Mouse (Mus musculus) stomach, embryonic 15.5 days (tissue): Measurements from ENCODE around the gene Sec14l3. TPM values are rescaled to one million over a fixed set of nuclear protein-coding genes. Genes with fewer than 3 reads are reported as not detected.
"Not testable (repeated sequence)": the region's sequence is repeated elsewhere in the genome, so short reads cannot be mapped to it uniquely, and the experiment has no call there.

ENCODE experiments used
- ATAC-seq: fragments of 200-750 bp; cut with Nextera tagmentation; 2 replicates; pipeline ENCODE4 v1.8.0; 2017; ENCODE audit warnings: low read depth, moderate number of reproducible peaks, moderate TSS enrichment; ENCODE audit not compliant: insufficient read depth, low FRiP score
- H3K27ac ChIP-seq: fragments of 300-500 bp; sonication (generic); 2 replicates; pipeline ENCODE4 v1.5.1; 2015; ENCODE audit warnings: mild to moderate bottlenecking, inconsistent platforms
- H3K27me3 ChIP-seq: fragments of 300-500 bp; sonication (generic); replicated peaks from 2 replicates; pipeline ENCODE4 v1.6.1; 2015; ENCODE audit warnings: inconsistent platforms
- H3K36me3 ChIP-seq: fragments of 300-500 bp; sonication (generic); 2 replicates; pipeline ENCODE4 v1.6.1; 2015; ENCODE audit warnings: inconsistent platforms
- H3K4me1 ChIP-seq: fragments of 300-500 bp; sonication (generic); 2 replicates; pipeline ENCODE4 v1.6.1; 2015; ENCODE audit warnings: inconsistent platforms
- H3K4me2 ChIP-seq: fragments of 300-500 bp; sonication (generic); 2 replicates; pipeline ENCODE4 v1.6.1; 2015; ENCODE audit warnings: mild to moderate bottlenecking, inconsistent platforms
- H3K4me3 ChIP-seq: fragments of 300-500 bp; sonication (generic); replicated peaks from 2 replicates; pipeline ENCODE4 v1.5.1; 2015; ENCODE audit warnings: inconsistent platforms
- H3K9ac ChIP-seq: fragments of 300-500 bp; sonication (generic); 2 replicates; pipeline ENCODE4 v1.6.1; 2015; ENCODE audit warnings: inconsistent platforms
- H3K9me3 ChIP-seq: fragments of 300-500 bp; sonication (generic); 2 replicates; pipeline ENCODE4 v1.6.1; 2016; ENCODE audit warnings: inconsistent platforms
- WGBS: fragments of 180-500 bp; shearing (Covaris S2); methylation state at CpG from one replicate; pipeline ENCODE4 v1.1.7; 2015; 5-methylcytosine and 5-hydroxymethylcytosine counted together
- polyA plus RNA-seq: library from polyadenylated mRNA; unstranded; fragments of >200 nt; fragmentation: Nextera tagmentation; extraction: Ambion mirVana; gene quantifications from 2 replicates; pipeline ENCODE4 v1.2.1, GENCODE M21; 2015

Sec14l3 gene
- polyA plus RNA-seq, 1 experiment from 2014 or later, result 0.18 TPM

- Histone ChIP-seq H3K4me3 (peak within 1 kb of the TSS; percentile 58), H3K4me1 (peaks cover 17% of the 10 kb centered on the region), H3K9me3 (no peaks in the 10 kb centered on the region), H3K9ac (peak within 1 kb of the TSS; percentile 35), H3K36me3 (peaks cover 16% of the 10 kb centered on the region), H3K27me3 (no peaks in the 10 kb centered on the region), H3K4me2 (peak within 1 kb of the TSS; percentile 74), H3K27ac (peak within 1 kb of the TSS; percentile 84)
- whole genome bisulfite sequencing, result 4% methylated on average over 31 of the region's 34 CpGs
- ATAC-seq, result no peak
Measured at GRCm38 (mm10) chr11:4095171-4096053, 30.8 kb downstream of the Sec14l3 start, which contains the start of gene Mtfp1. TSS of gene Mtfp1 (minus strand) at chr11:4095445.

- peaks cover 17% of the 10 kb centered on the region for H3K4me1 ChIP-seq
- peak overlapping the region; percentile 70; the same call in 1 of the 2 replicates for H3K9ac ChIP-seq
- peak overlapping the region; percentile 74 for H3K4me2 ChIP-seq
- no peaks in the 10 kb centered on the region for H3K27me3 ChIP-seq
- WGBS, result 2% methylated on average over 45 of the region's 45 CpGs
- H3K4me3 ChIP-seq, result peak overlapping the region; percentile 58
- H3K9me3 ChIP-seq, result no peaks in the 10 kb centered on the region
- peaks cover 10% of the 10 kb centered on the region for H3K36me3 ChIP-seq
- ATAC-seq, result peak; percentile 94
- peak overlapping the region; percentile 86 for H3K27ac ChIP-seq
Measured at GRCm38 (mm10) chr11:4096054-4096984, 31.7 kb downstream of the Sec14l3 start.

- Histone ChIP-seq H3K9me3 (no peaks in the 10 kb centered on the region), H3K9ac (peak overlapping the region; percentile 70), H3K4me1 (peaks cover 17% of the 10 kb centered on the region), H3K4me3 (peak overlapping the region; percentile 58), H3K27ac (peak overlapping the region; percentile 86), H3K4me2 (peak overlapping the region; percentile 74), H3K27me3 (no peaks in the 10 kb centered on the region), H3K36me3 (peaks cover 2% of the 10 kb centered on the region; the same call in 1 of the 2 replicates)
- WGBS, result 34% methylated on average over 10 of the region's 10 CpGs
- no peak for ATAC-seq
Measured at GRCm38 (mm10) chr11:4097091-4097621, 32.5 kb downstream of the Sec14l3 start.

DNA sequence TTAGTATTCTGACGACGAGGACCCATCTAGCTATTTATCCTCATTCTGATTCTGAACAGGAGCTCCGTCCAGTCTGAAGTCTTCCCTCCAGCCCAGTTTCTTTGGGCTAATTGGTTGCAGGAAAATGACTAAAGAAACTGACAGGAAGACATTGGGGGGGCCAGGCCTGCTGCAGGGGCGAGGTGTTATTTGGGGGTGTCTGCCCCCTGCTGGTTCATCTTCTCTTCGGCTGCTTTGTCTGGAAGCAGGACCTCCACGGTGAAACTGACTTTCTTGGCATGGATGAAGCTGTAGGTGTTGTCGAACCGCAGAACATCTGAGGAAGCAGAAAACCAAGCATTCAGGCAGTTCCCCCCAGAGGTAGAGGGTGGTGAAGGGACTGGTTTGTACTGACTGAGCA is 33.5 kb downstream of the Sec14l3 start:
- WGBS, result 64% methylated on average over 8 of the region's 8 CpGs
- no peaks in the 10 kb centered on the region for H3K27me3 ChIP-seq
- ATAC-seq, result no peak
- no peaks in the 10 kb centered on the region for H3K9me3 ChIP-seq
- H3K9ac ChIP-seq, result no peak overlapping the region
- H3K4me2 ChIP-seq, result no peak overlapping the region
- no peaks in the 10 kb centered on the region for H3K36me3 ChIP-seq
- H3K4me1 ChIP-seq, result peaks cover 17% of the 10 kb centered on the region
- no peak overlapping the region for H3K4me3 ChIP-seq
- no peak overlapping the region for H3K27ac ChIP-seq

GRCm38 (mm10) chr11:4098816-4099215 is 34.2 kb downstream of the Sec14l3 start:
- Histone ChIP-seq H3K9me3 (no peaks in the 10 kb centered on the region), H3K27ac (no peak overlapping the region), H3K9ac (no peak overlapping the region), H3K4me1 (peaks cover 15% of the 10 kb centered on the region), H3K27me3 (no peaks in the 10 kb centered on the region), H3K4me3 (no peak overlapping the region), H3K36me3 (no peaks in the 10 kb centered on the region), H3K4me2 (no peak overlapping the region)
- ATAC-seq, result no peak
- WGBS, result 61% methylated on average over 7 of the region's 7 CpGs

- Histone ChIP-seq H3K27me3 (no peaks in the 10 kb centered on the region), H3K36me3 (no peaks in the 10 kb centered on the region), H3K27ac (no peak overlapping the region), H3K9ac (no peak overlapping the region), H3K4me1 (peaks cover 11% of the 10 kb centered on the region), H3K9me3 (no peaks in the 10 kb centered on the region), H3K4me3 (no peak overlapping the region), H3K4me2 (no peak overlapping the region)
- WGBS, result 64% methylated on average over 3 of the region's 3 CpGs
- no peak for ATAC-seq
Measured at GRCm38 (mm10) chr11:4099447-4099846, 34.8 kb downstream of the Sec14l3 start.

DNA sequence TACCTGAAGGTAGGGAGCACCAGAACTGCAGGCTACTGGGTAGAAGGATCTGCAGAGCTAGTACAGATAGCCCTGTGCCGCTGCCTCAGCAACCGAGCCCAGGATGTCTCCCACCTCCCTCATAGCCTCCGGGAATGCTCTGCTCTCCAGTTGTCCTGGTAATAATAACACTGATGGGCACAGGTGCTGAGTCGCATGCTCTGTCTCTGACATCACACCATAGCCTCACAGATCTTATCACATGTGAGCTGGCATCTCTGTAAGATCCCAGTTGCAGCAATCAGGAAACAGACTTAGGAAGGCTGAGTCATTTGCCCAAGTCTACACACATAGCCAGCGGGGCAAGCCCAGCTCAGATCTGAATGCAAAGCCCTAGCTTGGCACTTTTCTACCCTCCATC is 37.2 kb downstream of the Sec14l3 start:
- H3K9me3 ChIP-seq, result no peaks in the 10 kb centered on the region
- H3K9ac ChIP-seq, result no peak overlapping the region
- H3K36me3 ChIP-seq, result no peaks in the 10 kb centered on the region
- H3K4me3 ChIP-seq, result no peak overlapping the region
- ATAC-seq, result no peak
- no peak overlapping the region for H3K4me2 ChIP-seq
- H3K4me1 ChIP-seq, result 0 out of 2 replicates have a peak, but pooled peaks cover 5% of the 10 kb centered on the region
- no peaks in the 10 kb centered on the region for H3K27me3 ChIP-seq
- H3K27ac ChIP-seq, result no peak overlapping the region
- WGBS, result 79% methylated on average over 5 of the region's 5 CpGs

DNA sequence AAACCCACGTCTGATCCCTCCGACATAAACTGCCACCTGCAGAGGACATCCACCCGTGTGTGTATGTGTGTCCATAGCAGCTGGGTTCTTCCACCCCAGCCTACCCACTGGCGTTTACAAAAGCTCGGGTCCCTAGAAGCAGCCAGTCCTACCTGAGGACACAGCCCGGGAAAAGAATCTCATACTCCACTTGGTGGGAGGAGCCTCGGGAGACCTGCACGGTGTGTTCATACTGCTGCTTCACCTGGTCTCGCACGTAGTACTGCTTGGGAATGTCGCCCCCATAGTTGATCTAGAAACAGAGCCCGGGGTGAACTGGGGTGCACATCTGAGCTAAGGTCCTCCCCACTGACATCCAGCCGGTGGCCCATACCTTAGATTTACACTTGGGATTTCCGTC is 38.9 kb downstream of the Sec14l3 start:
- Histone ChIP-seq H3K27ac (no peak overlapping the region), H3K9ac (no peak overlapping the region), H3K9me3 (no peaks in the 10 kb centered on the region), H3K4me2 (no peak overlapping the region), H3K36me3 (no peaks in the 10 kb centered on the region), H3K4me1 (no peaks in the 10 kb centered on the region), H3K4me3 (no peak overlapping the region), H3K27me3 (no peaks in the 10 kb centered on the region)
- WGBS, result 76% methylated on average over 14 of the region's 14 CpGs
- no peak for ATAC-seq

- no peak overlapping the region for H3K27ac ChIP-seq
- H3K9me3 ChIP-seq, result no peaks in the 10 kb centered on the region
- no peaks in the 10 kb centered on the region for H3K27me3 ChIP-seq
- no peaks in the 10 kb centered on the region for H3K36me3 ChIP-seq
- H3K4me1 ChIP-seq, result no peaks in the 10 kb centered on the region
- H3K4me2 ChIP-seq, result no peak overlapping the region
- ATAC-seq, result no peak
- H3K9ac ChIP-seq, result no peak overlapping the region
- WGBS, result 81% methylated on average over 5 of the region's 5 CpGs
- no peak overlapping the region for H3K4me3 ChIP-seq
Measured at GRCm38 (mm10) chr11:4104989-4105388, 40.3 kb downstream of the Sec14l3 start.

DNA sequence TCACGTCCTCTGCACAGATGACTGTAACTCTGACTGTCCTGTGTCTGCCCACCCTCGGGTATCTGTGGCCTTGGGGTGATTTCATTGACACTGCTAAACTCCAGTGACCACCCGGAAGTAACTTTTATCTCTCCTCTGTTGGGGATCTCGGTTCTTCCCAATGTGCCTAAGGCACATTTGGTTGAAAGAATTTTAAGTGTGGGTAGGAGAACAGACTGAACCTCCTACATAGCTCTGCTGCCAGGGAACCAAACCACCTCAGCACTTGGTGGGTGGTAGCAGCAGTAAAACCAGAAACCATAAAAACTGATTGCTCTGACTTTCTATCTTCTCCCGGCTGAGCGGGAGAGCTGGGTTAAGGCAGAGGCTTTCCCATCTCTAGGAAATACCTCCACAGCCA is 40.8 kb downstream of the Sec14l3 start:
- 67% methylated on average over 6 of the region's 6 CpGs for WGBS
- Histone ChIP-seq H3K4me3 (no peak overlapping the region), H3K4me1 (no peaks in the 10 kb centered on the region), H3K27ac (no peak overlapping the region), H3K9me3 (no peaks in the 10 kb centered on the region), H3K9ac (no peak overlapping the region), H3K27me3 (no peaks in the 10 kb centered on the region), H3K36me3 (no peaks in the 10 kb centered on the region), H3K4me2 (no peak overlapping the region)
- ATAC-seq, result no peak

DNA sequence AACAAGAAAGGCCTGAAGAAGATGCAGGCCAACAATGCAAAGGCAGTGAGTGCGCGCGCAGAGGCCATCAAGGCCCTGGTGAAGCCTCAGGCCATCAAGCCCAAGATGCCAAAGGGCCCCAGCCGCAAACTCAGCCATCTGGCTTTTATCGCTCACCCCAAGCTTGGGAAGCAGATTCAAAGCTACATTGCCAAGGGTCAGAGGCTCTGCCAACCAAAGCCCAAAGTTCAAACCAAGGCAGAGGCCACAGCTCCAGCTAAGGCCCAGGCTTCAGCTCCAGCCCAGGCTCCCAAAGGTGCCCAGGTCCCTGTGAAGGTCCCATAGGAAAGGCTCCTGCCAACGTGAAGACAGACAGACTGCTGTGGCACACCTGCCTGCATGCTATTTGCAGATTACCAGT is 43.3 kb downstream of the Sec14l3 start:
- not testable (repeated sequence) for H3K9me3 ChIP-seq, H3K27ac ChIP-seq, ATAC-seq, H3K27me3 ChIP-seq, H3K4me3 ChIP-seq, H3K4me2 ChIP-seq, H3K4me1 ChIP-seq, H3K36me3 ChIP-seq, H3K9ac ChIP-seq
- 88% methylated on average over 6 of the region's 6 CpGs for WGBS
